In the genomic region with DNA sequence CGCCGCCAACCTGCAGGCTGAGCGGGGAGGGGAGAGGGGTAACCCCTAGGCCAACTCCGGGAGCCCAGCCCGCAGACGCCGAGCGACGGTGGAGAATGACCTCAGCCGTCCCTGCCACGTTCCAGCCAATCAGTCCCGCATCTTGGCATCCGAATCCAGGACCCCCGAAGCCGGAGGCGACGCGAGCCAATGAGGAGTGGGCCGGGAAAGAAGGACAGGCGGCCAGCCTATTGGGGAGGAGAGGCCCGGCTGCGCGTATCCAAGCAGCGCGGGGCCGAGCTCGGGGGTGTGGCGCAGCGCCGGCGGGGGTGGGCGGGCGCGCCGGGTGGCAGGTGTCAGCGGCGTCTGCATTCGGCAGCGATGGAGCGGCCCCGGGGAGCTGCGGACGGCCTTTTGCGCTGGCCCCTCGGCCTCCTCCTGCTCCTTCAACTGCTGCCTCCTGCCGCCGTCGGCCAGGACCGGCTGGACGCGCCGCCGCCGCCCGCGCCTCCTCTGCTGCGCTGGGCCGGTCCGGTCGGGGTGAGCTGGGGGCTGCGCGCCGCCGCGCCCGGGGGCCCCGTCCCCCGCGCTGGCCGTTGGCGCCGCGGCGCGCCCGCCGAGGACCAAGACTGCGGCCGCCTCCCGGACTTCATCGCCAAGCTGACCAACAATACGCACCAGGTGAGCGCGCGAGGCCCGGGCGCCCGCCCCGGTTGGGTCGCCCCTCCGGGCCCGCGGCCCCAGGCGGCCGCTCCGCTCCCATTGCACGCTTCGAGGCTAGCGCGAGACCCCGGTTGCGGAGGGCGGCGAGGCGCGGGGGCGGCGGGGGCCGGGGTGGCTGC, we compare ENCODE assay signal across 8 mouse cellular contexts. TPM values are rescaled to one million over a fixed set of nuclear protein-coding genes. Genes with fewer than 3 reads are reported as not detected.
DNase-seq lines count a peak whose midpoint lies in the region; ATAC-seq and TF ChIP-seq lines count a peak whose summit lies in the region.

A gene (plus strand): TSS at position 302 of the 821 bp plus-strand sequence.

- peaks cover 2% of the 10 kb centered on the region; the same call in 1 of the 2 replicates for H3K36me3 ChIP-seq in embryonic facial prominence, embryonic 12.5 days
- peaks cover 15% of the 10 kb centered on the region for H3K36me3 ChIP-seq in limb, embryonic 12.5 days
- peaks cover 6% of the 10 kb centered on the region for H3K36me3 ChIP-seq in midbrain, embryonic 14.5 days (ENCODE audit: control insufficient read depth, insufficient read depth, low read length)
- peaks cover 3% of the 10 kb centered on the region; the same call in 1 of the 2 replicates for H3K36me3 ChIP-seq in spleen, adult 2 months (ENCODE audit: control insufficient read depth, insufficient read depth, low read length)

- WGBS in embryonic facial prominence, embryonic 12.5 days, result under 1% methylated on average over 74 of the region's 109 CpGs
- WGBS in limb, embryonic 12.5 days, result under 1% methylated on average over 93 of the region's 109 CpGs
- WGBS in midbrain, embryonic 14.5 days, result under 1% methylated on average over 105 of the region's 109 CpGs
- WGBS in spleen, adult 2 months, result 1% methylated on average over 109 of the region's 109 CpGs

- peak within 1 kb of the TSS; percentile 89 for H3K27ac ChIP-seq in embryonic facial prominence, embryonic 12.5 days
- H3K27ac ChIP-seq in limb, embryonic 12.5 days, result peak within 1 kb of the TSS; percentile 88
- peak within 1 kb of the TSS; percentile 90 for H3K27ac ChIP-seq in midbrain, embryonic 14.5 days (replicated peaks; ENCODE audit: low read depth, low read length)
- H3K27ac ChIP-seq in spleen, adult 2 months (ENCODE audit: insufficient read depth, low read length), result 0 out of 2 replicates have a peak within 1 kb of the TSS, but pooled peaks have one; percentile 19

- no peaks in the 10 kb centered on the region for H3K9me3 ChIP-seq in embryonic facial prominence, embryonic 12.5 days
- no peaks in the 10 kb centered on the region for H3K9me3 ChIP-seq in limb, embryonic 12.5 days
- H3K9me3 ChIP-seq in midbrain, embryonic 14.5 days (ENCODE audit: control insufficient read depth, low read length), result no peaks in the 10 kb centered on the region

- H3K4me2 ChIP-seq in embryonic facial prominence, embryonic 12.5 days (replicated peaks), result peak within 1 kb of the TSS; percentile 94
- H3K4me2 ChIP-seq in limb, embryonic 12.5 days, result peak within 1 kb of the TSS; percentile 91
- H3K4me2 ChIP-seq in midbrain, embryonic 14.5 days (ENCODE audit: low read length), result peak within 1 kb of the TSS; percentile 78

- H3K9ac ChIP-seq in embryonic facial prominence, embryonic 12.5 days, result peak within 1 kb of the TSS; percentile 85
- peak within 1 kb of the TSS; percentile 83 for H3K9ac ChIP-seq in limb, embryonic 12.5 days (replicated peaks)
- H3K9ac ChIP-seq in midbrain, embryonic 14.5 days (replicated peaks; ENCODE audit: low read length), result peak within 1 kb of the TSS; percentile 97

- peak; percentile 98 for ATAC-seq in embryonic facial prominence, embryonic 12.5 days (ENCODE audit: insufficient number of reproducible peaks, insufficient read depth, low FRiP score, low TSS enrichment)
- peak; percentile 98 for ATAC-seq in limb, embryonic 12.5 days (ENCODE audit: insufficient number of reproducible peaks, insufficient read depth, low FRiP score, low TSS enrichment, low read depth)
- ATAC-seq in midbrain, embryonic 14.5 days (ENCODE audit: low FRiP score, low TSS enrichment), result peak; percentile 98

- H3K4me1 ChIP-seq in embryonic facial prominence, embryonic 12.5 days, result peaks cover 41% of the 10 kb centered on the region
- H3K4me1 ChIP-seq in limb, embryonic 12.5 days (replicated peaks), result peaks cover 39% of the 10 kb centered on the region
- H3K4me1 ChIP-seq in midbrain, embryonic 14.5 days (ENCODE audit: control insufficient read depth, insufficient read depth, low read length), result peaks cover 50% of the 10 kb centered on the region
- H3K4me1 ChIP-seq in spleen, adult 2 months (ENCODE audit: control insufficient read depth, insufficient read depth, insufficient read length), result no peaks in the 10 kb centered on the region; the same call in 1 of the 2 replicates

- peak; percentile 91 for DNase-seq in layer of hippocampus, adult 11-12 months (ENCODE audit: low spot score)
- no peak for DNase-seq in layer of hippocampus, adult 9-10 months (ENCODE audit: low spot score)
- DNase-seq in heart, adult 18-20 months, result peak; percentile 85 to 88
- peak; percentile 76 for DNase-seq in kidney, adult 18-20 months
- peak; percentile 98 for DNase-seq in midbrain, embryonic 14.5 days
- peak in 1 of 2 experiments; percentile 40 for DNase-seq in spleen, adult 2 months (ENCODE audit: low read depth in 1 of 2, low spot score in 2 of 2)

- TF ChIP-seq POLR2A in spleen, adult 2 months (IDR thresholded peaks at IDR 0.05; ENCODE audit: low read depth, low read length), result no peak

- no peak for TF ChIP-seq CTCF in spleen, adult 2 months (IDR thresholded peaks at IDR 0.05; ENCODE audit: extremely low read depth, insufficient read depth, insufficient read length, insufficient replicate concordance)

- H3K27me3 ChIP-seq in embryonic facial prominence, embryonic 12.5 days, result no peaks in the 10 kb centered on the region
- H3K27me3 ChIP-seq in limb, embryonic 12.5 days, result no peaks in the 10 kb centered on the region
- no peaks in the 10 kb centered on the region for H3K27me3 ChIP-seq in midbrain, embryonic 14.5 days (ENCODE audit: control insufficient read depth, insufficient read depth, low read length)
- peaks cover 12% of the 10 kb centered on the region for H3K27me3 ChIP-seq in spleen, adult 2 months (ENCODE audit: control insufficient read depth, insufficient read depth, low read length)

- H3K4me3 ChIP-seq in embryonic facial prominence, embryonic 12.5 days, result peak within 1 kb of the TSS; percentile 85
- peak within 1 kb of the TSS; percentile 91 for H3K4me3 ChIP-seq in limb, embryonic 12.5 days (replicated peaks)
- H3K4me3 ChIP-seq in midbrain, embryonic 14.5 days (replicated peaks; ENCODE audit: low read depth, low read length), result peak within 1 kb of the TSS; percentile 95
- H3K4me3 ChIP-seq in spleen, adult 2 months (ENCODE audit: extremely low read depth, insufficient read depth, insufficient read length), result peak within 1 kb of the TSS; percentile 53

RNA-seq across cellular contexts. Expression of the gene that starts here (rescaled TPM):
- 15.8 and 18.2 TPM in 2 replicates for polyA plus RNA-seq in embryonic facial prominence, embryonic 12.5 days (2016; fragmentation: Nextera tagmentation; extraction: Ambion mirVana)
- 10 to 100 TPM; 18.1 to 25.7 TPM for total RNA-seq in heart, adult 18-20 months (2021)
- polyA plus RNA-seq in limb, embryonic 12.5 days (2016; fragmentation: Nextera tagmentation; extraction: Ambion mirVana), result 14.7 and 16.2 TPM in 2 replicates
- polyA plus RNA-seq in midbrain, embryonic 14.5 days (2014; fragmentation: Nextera tagmentation; extraction: Ambion mirVana), result 23.4 and 28.6 TPM in 2 replicates
- 10.7 and 11.4 TPM in 2 replicates for polyA plus RNA-seq in spleen, adult 2 months (2012; rRNA removed)

Comparison
In these comparisons a context has a peak if more than half of its experiments do, and no peak if none do; other contexts are left out.
1. H3K27ac ChIP-seq: peak in every context shown above with its lines; median percentile 90 in midbrain, embryonic 14.5 days; 89 in embryonic facial prominence, embryonic 12.5 days; 88 in limb, embryonic 12.5 days; 19 in spleen, adult 2 months.